Mouse (Mus musculus): ENCODE results near the gene Slc9a1.

Slc9a1 gene

DNA sequence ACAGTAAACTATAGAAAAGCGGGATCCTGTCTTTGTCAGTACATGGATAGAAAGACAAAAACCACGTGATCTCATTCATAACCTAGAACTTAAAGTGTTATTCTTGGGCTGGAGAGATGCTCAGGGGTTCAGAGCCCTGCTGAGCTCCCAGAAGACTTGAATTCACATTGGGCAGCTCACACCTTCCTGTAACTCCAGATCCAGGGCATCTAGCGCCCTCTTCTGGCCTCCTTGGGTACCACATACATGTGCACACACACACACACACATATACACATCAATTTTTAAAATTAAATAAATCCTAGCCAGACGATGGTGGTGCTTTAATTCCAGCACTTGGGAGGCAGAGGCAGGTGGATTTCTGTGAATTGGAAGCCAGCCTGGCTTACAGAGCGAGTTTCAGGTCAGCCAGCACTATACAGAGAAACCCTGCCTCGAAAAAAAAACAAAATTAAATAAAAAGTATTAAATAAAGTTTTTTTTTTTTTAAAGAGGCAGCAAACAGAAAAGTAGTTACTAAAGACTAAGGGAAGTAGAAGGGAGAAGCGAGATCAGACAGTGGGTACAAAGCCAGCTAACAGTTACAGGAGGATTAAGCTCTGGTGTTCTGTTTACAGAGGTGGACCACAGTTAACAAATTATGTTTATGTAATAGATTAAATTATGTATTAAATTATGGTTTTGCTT, 101.8 kb downstream of the Slc9a1 start:
- in situ Hi-C loops (cut with MboI; ENCODE audit: low sequenced_read_pairs), result no loop called here
